Mouse (Mus musculus): Measurements from ENCODE around the gene Rcan1. TPM values are rescaled to one million over a fixed set of nuclear protein-coding genes. Genes with fewer than 3 reads are reported as not detected.

The Rcan1 gene
- polyA plus RNA-seq, 1 experiment: 35.8 TPM

- Histone ChIP-seq H3K27ac (ENCODE audit: insufficient read depth, low read length) (no peak overlapping the region), H3K4me1 (ENCODE audit: control insufficient read depth, insufficient read depth, low read length) (0 out of 2 replicates have a peak, but pooled peaks cover 2% of the 10 kb centered on the region), H3K27me3 (ENCODE audit: control insufficient read depth, insufficient read depth, low read length) (no peaks in the 10 kb centered on the region), H3K4me3 (replicated peaks; ENCODE audit: insufficient read depth, low read depth, low read length) (no peak overlapping the region)
- DNase-seq: no peak
- WGBS: 94% methylated on average over 4 of the region's 4 CpGs
- TF ChIP-seq POLR2A (IDR thresholded peaks at IDR 0.05; ENCODE audit: borderline replicate concordance, insufficient read depth, low read length) (no peak), CTCF (IDR thresholded peaks at IDR 0.05; ENCODE audit: borderline replicate concordance, insufficient read depth, low read depth, low read length) (no peak)
Observed at GRCm38 (mm10) chr16:92507573-92507972, 36.9 kb upstream of the Rcan1 start.

- Histone ChIP-seq H3K27me3 (ENCODE audit: control insufficient read depth, insufficient read depth, low read length) (peaks cover 2% of the 10 kb centered on the region; the same call in 1 of the 2 replicates), H3K4me3 (replicated peaks; ENCODE audit: insufficient read depth, low read depth, low read length) (no peak overlapping the region), H3K27ac (ENCODE audit: insufficient read depth, low read length) (no peak overlapping the region), H3K4me1 (ENCODE audit: control insufficient read depth, insufficient read depth, low read length) (no peaks in the 10 kb centered on the region)
- WGBS: 87% methylated on average over 5 of the region's 5 CpGs
- DNase-seq: no peak
- TF ChIP-seq POLR2A (IDR thresholded peaks at IDR 0.05; ENCODE audit: borderline replicate concordance, insufficient read depth, low read length) (no peak), CTCF (IDR thresholded peaks at IDR 0.05; ENCODE audit: borderline replicate concordance, insufficient read depth, low read depth, low read length) (no peak)
Observed at GRCm38 (mm10) chr16:92503105-92503504, 32.4 kb upstream of the Rcan1 start.

GRCm38 (mm10) chr16:92500534-92500933, 29.9 kb upstream of the Rcan1 start:
- WGBS: 52% methylated on average over 8 of the region's 8 CpGs
- DNase-seq: no peak
- Histone ChIP-seq H3K4me1 (ENCODE audit: control insufficient read depth, insufficient read depth, low read length) (no peaks in the 10 kb centered on the region), H3K27me3 (ENCODE audit: control insufficient read depth, insufficient read depth, low read length) (peaks cover 2% of the 10 kb centered on the region; the same call in 1 of the 2 replicates), H3K27ac (ENCODE audit: insufficient read depth, low read length) (no peak overlapping the region), H3K4me3 (replicated peaks; ENCODE audit: insufficient read depth, low read depth, low read length) (no peak overlapping the region)
- no peak for TF ChIP-seq CTCF (IDR thresholded peaks at IDR 0.05; ENCODE audit: borderline replicate concordance, insufficient read depth, low read depth, low read length)

- TF ChIP-seq POLR2A (IDR thresholded peaks at IDR 0.05; ENCODE audit: borderline replicate concordance, insufficient read depth, low read length) (no peak), CTCF (IDR thresholded peaks at IDR 0.05; ENCODE audit: borderline replicate concordance, insufficient read depth, low read depth, low read length) (no peak)
- 30% methylated on average over 15 of the region's 15 CpGs for WGBS
- Histone ChIP-seq H3K4me3 (replicated peaks; ENCODE audit: insufficient read depth, low read depth, low read length) (no peak overlapping the region), H3K27ac (ENCODE audit: insufficient read depth, low read length) (no peak overlapping the region), H3K4me1 (ENCODE audit: control insufficient read depth, insufficient read depth, low read length) (no peaks in the 10 kb centered on the region), H3K27me3 (ENCODE audit: control insufficient read depth, insufficient read depth, low read length) (peaks cover 2% of the 10 kb centered on the region; the same call in 1 of the 2 replicates)
- no peak for DNase-seq
Observed at GRCm38 (mm10) chr16:92499324-92499723, 28.7 kb upstream of the Rcan1 start.

- Histone ChIP-seq H3K27ac (ENCODE audit: insufficient read depth, low read length) (no peak overlapping the region), H3K27me3 (ENCODE audit: control insufficient read depth, insufficient read depth, low read length) (peaks cover 2% of the 10 kb centered on the region; the same call in 1 of the 2 replicates), H3K4me3 (replicated peaks; ENCODE audit: insufficient read depth, low read depth, low read length) (no peak overlapping the region), H3K4me1 (ENCODE audit: control insufficient read depth, insufficient read depth, low read length) (no peaks in the 10 kb centered on the region)
- DNase-seq: no peak
- WGBS: under 1% methylated on average over 34 of the region's 34 CpGs
- TF ChIP-seq CTCF (IDR thresholded peaks at IDR 0.05; ENCODE audit: borderline replicate concordance, insufficient read depth, low read depth, low read length) (no peak), POLR2A (IDR thresholded peaks at IDR 0.05; ENCODE audit: borderline replicate concordance, insufficient read depth, low read length) (no peak)
Observed at GRCm38 (mm10) chr16:92498589-92498981, 27.9 kb upstream of the Rcan1 start.

GRCm38 (mm10) chr16:92497851-92498588, 27.4 kb upstream of the Rcan1 start:
- no peak overlapping the region for H3K27ac ChIP-seq (ENCODE audit: insufficient read depth, low read length)
- TF ChIP-seq CTCF (IDR thresholded peaks at IDR 0.05; ENCODE audit: borderline replicate concordance, insufficient read depth, low read depth, low read length): no peak
- no peak for TF ChIP-seq POLR2A (IDR thresholded peaks at IDR 0.05; ENCODE audit: borderline replicate concordance, insufficient read depth, low read length)
- peaks cover 2% of the 10 kb centered on the region; the same call in 1 of the 2 replicates for H3K27me3 ChIP-seq (ENCODE audit: control insufficient read depth, insufficient read depth, low read length)
- 14% methylated on average over 26 of the region's 26 CpGs for WGBS
- H3K4me1 ChIP-seq (ENCODE audit: control insufficient read depth, insufficient read depth, low read length): no peaks in the 10 kb centered on the region
- no peak overlapping the region for H3K4me3 ChIP-seq (replicated peaks; ENCODE audit: insufficient read depth, low read depth, low read length)
- DNase-seq: no peak

- DNase-seq: no peak
- H3K27ac ChIP-seq (ENCODE audit: insufficient read depth, low read length): no peak overlapping the region
- TF ChIP-seq POLR2A (IDR thresholded peaks at IDR 0.05; ENCODE audit: borderline replicate concordance, insufficient read depth, low read length) (no peak), CTCF (IDR thresholded peaks at IDR 0.05; ENCODE audit: borderline replicate concordance, insufficient read depth, low read depth, low read length) (no peak)
- no peaks in the 10 kb centered on the region for H3K4me1 ChIP-seq (ENCODE audit: control insufficient read depth, insufficient read depth, low read length)
- 83% methylated on average over 9 of the region's 9 CpGs for WGBS
- H3K27me3 ChIP-seq (ENCODE audit: control insufficient read depth, insufficient read depth, low read length): no peaks in the 10 kb centered on the region
- H3K4me3 ChIP-seq (replicated peaks; ENCODE audit: insufficient read depth, low read depth, low read length): no peak overlapping the region
Observed at GRCm38 (mm10) chr16:92489356-92489755, 18.7 kb upstream of the Rcan1 start.

- Histone ChIP-seq H3K27ac (ENCODE audit: insufficient read depth, low read length) (no peak overlapping the region), H3K4me1 (ENCODE audit: control insufficient read depth, insufficient read depth, low read length) (no peaks in the 10 kb centered on the region), H3K4me3 (replicated peaks; ENCODE audit: insufficient read depth, low read depth, low read length) (no peak overlapping the region), H3K27me3 (ENCODE audit: control insufficient read depth, insufficient read depth, low read length) (no peaks in the 10 kb centered on the region)
- TF ChIP-seq CTCF (IDR thresholded peaks at IDR 0.05; ENCODE audit: borderline replicate concordance, insufficient read depth, low read depth, low read length): no peak
- no peak for TF ChIP-seq POLR2A (IDR thresholded peaks at IDR 0.05; ENCODE audit: borderline replicate concordance, insufficient read depth, low read length)
- 89% methylated on average over 5 of the region's 5 CpGs for WGBS
- DNase-seq: no peak
Observed at GRCm38 (mm10) chr16:92488456-92488855, 17.8 kb upstream of the Rcan1 start.
